Mouse (Mus musculus) urinary bladder, postnatal 10 days (tissue): ENCODE measurements around the gene Tcl1b2.
"Not testable (repeated sequence)": the region's sequence is repeated elsewhere in the genome, so short reads cannot be mapped to it uniquely, and the experiment has no call there.

Experiments
- DNase-seq: peaks from one replicate; pipeline ENCODE4 v3.0.0; 2022; ENCODE audit warnings: low spot score

Gene Tcl1b2

DNA sequence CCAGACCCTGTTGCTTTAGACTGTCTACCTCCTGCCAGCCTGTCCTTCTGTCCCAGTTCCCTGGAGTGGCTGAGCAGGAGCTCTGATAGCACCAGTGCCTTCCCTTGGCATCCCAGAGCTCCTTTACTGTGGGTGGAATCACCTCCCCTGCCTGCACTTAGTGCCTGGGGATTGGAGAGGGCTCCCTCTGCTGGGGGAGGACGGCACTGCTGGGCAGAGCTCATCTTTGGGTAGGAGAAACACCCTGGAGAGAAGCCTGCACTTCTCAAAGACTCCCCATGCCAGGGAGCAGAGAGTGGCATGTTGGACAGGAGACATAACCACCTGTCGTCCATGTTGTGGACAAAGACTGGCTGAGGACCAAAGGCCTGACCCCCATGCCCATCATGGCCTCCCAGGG lies 28.5 kb downstream of the Tcl1b2 start:
- DNase-seq = not testable (repeated sequence)

DNA sequence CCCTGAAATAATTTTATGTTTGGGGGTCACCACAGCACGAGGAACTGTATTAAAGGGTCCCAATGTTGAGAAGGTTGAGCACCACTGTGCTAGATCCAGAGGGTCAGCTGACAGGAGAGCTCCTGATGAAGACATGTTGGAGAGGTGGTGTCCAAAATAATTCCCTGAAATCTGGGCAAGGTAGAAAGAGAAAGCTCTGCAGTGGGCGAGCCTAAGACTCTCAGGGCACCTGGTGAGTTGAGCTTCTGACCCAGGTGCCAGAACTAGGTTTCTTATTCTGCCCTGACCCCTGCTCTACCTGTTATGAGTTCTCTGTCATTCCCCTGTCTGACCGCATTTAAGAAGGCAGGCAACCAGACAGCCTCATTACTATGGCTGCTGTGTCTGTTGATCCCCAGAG lies 30.2 kb downstream of the Tcl1b2 start, which contains the start of gene Tcl1b5:
TSS of gene Tcl1b5 (plus strand) at position 301 of the 400 bp plus-strand sequence.
- DNase-seq = not testable (repeated sequence)

DNA sequence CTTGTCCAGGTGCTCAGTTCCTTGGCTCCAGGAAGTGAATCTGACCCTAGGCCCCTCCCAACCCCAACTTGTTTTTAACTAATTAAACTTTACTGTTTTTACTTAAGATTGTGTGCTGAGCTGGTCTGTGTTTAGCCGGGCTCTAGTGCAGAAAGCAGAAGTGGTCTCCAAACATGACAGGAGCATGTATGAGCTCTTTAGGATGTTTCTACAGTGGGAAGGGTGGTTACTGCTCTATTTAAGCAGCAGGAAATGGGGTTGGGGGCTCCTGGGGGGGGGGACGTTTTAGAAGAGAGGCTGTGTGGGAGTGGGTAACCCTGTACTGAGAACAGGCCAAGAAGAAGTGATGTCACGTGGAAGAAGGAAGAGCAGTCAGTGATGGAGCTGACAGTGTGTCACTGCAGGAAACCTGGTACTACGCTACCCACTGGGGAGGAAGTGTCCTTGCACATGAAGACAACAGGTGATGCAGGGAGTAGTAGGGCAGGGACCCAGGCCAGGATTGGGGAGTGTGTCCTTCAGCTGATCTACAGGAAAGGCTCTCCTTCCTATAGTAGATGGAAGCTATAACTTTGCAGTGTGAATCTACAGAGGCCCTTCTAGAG lies 35.3 kb downstream of the Tcl1b2 start:
- DNase-seq = not testable (repeated sequence)

GRCm38 (mm10) chr12:105188980-105189379 lies 43.2 kb downstream of the Tcl1b2 start:
- not testable (repeated sequence) for DNase-seq

DNA sequence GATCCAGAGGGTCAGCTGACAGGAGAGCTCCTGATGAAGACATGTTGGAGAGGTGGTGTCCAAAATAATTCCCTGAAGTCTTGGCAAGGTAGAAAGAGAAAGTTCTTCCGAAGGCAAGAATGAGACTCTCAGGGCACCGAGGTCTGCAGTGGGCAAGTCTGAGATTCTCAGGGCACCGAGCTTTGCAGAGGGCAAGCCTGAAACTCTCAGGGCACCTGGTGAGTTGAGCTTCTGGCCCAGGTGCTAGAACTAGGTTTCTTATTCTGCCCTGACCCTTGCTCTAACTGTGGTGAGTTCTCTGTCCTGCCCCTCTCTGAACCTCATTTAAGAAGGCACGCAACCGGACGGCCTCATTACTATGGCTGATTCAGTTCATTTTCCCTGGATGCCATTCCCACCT lies 44.9 kb downstream of the Tcl1b2 start, which contains the start of gene Tcl1b3:
TSS of gene Tcl1b3 (plus strand) at position 301 of the 400 bp plus-strand sequence.
- DNase-seq = not testable (repeated sequence)

- DNase-seq = not testable (repeated sequence)
These were observed 54.1 kb downstream of the Tcl1b2 start for GRCm38 (mm10) chr12:105199684-105200497.

- DNase-seq = not testable (repeated sequence)
These were observed 55.8 kb downstream of the Tcl1b2 start, which contains the start of gene Tcl1b4 for GRCm38 (mm10) chr12:105201657-105202056. TSS of gene Tcl1b4 (plus strand) at chr12:105201957.
